Mouse (Mus musculus) small intestine, adult 2 months (tissue): ENCODE measurements around the gene AU022252.
"Not testable (repeated sequence)": the region's sequence is repeated elsewhere in the genome, so short reads cannot be mapped to it uniquely, and the experiment has no call there.

Source experiments
- CTCF ChIP-seq: fragments of 200-500 bp; IDR thresholded peaks from 2 replicates; pipeline ENCODE4 v1.5.1; 2012; ENCODE audit warnings: low read depth, mild to moderate bottlenecking, control low read depth, inconsistent platforms, low read length, moderate library complexity, mixed read lengths; ENCODE audit not compliant: insufficient replicate concordance, insufficient read length; ENCODE audit errors: extremely low read depth
- POLR2A ChIP-seq: fragments of 200-500 bp; IDR thresholded peaks from 2 replicates; pipeline ENCODE4 v1.6.1; 2012; ENCODE audit warnings: low read depth, mild to moderate bottlenecking, control low read depth, inconsistent platforms, low read length, moderate library complexity

DNA sequence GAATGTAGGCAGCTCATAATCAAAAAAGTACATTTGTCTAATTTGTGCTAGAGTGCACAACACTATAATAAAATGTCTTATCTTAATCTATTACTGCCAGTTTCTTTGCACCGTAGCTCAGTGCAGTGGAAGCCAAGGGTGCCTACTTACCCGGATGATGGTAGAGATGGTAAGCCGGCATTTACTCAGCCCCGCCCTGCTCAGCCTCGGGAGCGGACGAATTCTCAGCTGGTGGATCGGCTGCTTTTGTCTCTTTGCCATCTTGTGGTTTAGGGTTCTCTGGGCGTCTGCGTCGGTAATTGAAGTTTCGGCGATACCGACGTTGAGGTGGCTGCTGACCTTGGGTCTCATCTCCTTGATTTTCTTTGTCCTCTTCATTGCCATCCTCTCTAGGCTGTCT, 46.3 kb upstream of the AU022252 start:
- TF ChIP-seq POLR2A, CTCF: not testable (repeated sequence)
